Mouse (Mus musculus): ENCODE measurements around the gene Wasf2. TPM values are rescaled to one million over a fixed set of nuclear protein-coding genes. Genes with fewer than 3 reads are reported as not detected.

Wasf2 gene
- polyA plus RNA-seq, 1 experiment from 2014 or later: 49.1 TPM

DNA sequence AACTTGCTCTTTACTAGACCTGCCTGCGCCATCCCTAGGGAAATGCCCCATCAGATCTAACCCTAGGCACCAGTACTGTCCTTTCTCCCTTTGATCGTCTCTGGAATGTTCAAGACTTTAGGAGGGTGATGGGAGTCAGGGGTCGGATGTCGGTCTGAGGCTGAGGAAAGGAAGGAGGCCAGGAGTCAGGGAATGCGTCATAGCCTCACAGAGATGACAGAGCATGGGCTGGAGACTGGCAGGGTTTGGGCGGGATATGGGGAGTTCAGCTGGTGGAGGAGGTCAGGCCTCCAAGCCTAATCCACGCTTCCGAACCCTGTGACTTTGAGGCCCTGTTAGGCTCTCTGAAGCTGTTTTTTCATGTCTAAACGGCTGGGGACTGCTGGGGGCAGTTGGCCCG lies 83.4 kb downstream of the Wasf2 start:
- H3K4me1 ChIP-seq: peaks cover 25% of the 10 kb centered on the region
- 9% methylated on average over 10 of the region's 10 CpGs for WGBS
- H3K27me3 ChIP-seq: peaks cover 55% of the 10 kb centered on the region
- peak overlapping the region; percentile 77 for H3K4me3 ChIP-seq
- no peak overlapping the region for H3K27ac ChIP-seq
- H3K9me3 ChIP-seq (replicated peaks): no peaks in the 10 kb centered on the region
- peak overlapping the region; percentile 95 for H3K4me2 ChIP-seq (replicated peaks)
- peak overlapping the region; percentile 61; the same call in 1 of the 2 replicates for H3K9ac ChIP-seq
- ATAC-seq (ENCODE audit: low FRiP score): no peak
- H3K36me3 ChIP-seq: no peaks in the 10 kb centered on the region

DNA sequence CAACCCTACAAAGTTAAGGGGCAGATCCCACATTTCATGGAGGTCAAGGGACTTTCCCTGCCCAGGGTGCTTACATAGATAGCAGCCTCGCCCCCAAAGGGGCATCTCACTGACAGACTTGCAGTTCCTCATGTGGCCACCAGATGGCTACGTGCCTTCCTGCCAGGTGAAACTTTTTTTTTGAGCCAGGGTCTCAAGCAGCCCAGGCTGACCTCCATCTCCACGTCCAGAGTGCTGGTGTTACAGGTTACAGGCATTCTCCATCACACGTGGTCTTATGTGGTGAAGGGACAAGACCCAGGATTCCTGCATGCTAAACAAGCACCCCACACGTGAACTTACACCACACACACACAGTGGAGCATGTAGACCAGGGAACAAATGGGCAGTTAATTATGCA lies 87.3 kb downstream of the Wasf2 start:
- no peak overlapping the region for H3K4me3 ChIP-seq
- no peak for ATAC-seq (ENCODE audit: low FRiP score)
- no peaks in the 10 kb centered on the region for H3K9me3 ChIP-seq (replicated peaks)
- no peak overlapping the region for H3K4me2 ChIP-seq (replicated peaks)
- 3% methylated on average over 5 of the region's 5 CpGs for WGBS
- H3K27me3 ChIP-seq: peaks cover 65% of the 10 kb centered on the region
- H3K27ac ChIP-seq: no peak overlapping the region
- H3K4me1 ChIP-seq: peaks cover 18% of the 10 kb centered on the region
- no peak overlapping the region for H3K9ac ChIP-seq
- H3K36me3 ChIP-seq: no peaks in the 10 kb centered on the region

DNA sequence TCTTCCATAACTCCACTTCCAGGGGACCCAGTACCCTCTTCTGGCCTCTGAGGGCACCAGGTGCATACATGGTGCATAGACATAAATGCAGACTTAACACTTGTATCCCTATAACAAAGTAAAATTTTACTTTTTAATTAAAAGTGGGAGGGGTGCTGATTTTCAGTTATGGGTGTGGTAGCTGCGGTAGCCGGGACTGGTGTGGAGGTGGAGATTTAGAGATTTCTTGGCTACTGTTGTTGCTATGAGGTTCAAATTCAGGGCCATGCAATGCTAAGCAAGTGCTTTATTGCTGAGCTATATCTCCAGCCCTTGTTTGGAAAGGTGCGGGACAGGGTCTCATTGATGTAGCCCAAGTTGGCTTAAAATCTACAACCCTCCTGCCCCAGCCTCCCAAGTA lies 88.4 kb downstream of the Wasf2 start:
- 89% methylated on average over 3 of the region's 3 CpGs for WGBS
- Histone ChIP-seq H3K4me1 (peaks cover 11% of the 10 kb centered on the region), H3K36me3 (no peaks in the 10 kb centered on the region), H3K9ac (no peak overlapping the region), H3K4me2 (replicated peaks) (no peak overlapping the region), H3K9me3 (replicated peaks) (no peaks in the 10 kb centered on the region), H3K4me3 (no peak overlapping the region), H3K27me3 (peaks cover 58% of the 10 kb centered on the region), H3K27ac (no peak overlapping the region)
- no peak for ATAC-seq (ENCODE audit: low FRiP score)

DNA sequence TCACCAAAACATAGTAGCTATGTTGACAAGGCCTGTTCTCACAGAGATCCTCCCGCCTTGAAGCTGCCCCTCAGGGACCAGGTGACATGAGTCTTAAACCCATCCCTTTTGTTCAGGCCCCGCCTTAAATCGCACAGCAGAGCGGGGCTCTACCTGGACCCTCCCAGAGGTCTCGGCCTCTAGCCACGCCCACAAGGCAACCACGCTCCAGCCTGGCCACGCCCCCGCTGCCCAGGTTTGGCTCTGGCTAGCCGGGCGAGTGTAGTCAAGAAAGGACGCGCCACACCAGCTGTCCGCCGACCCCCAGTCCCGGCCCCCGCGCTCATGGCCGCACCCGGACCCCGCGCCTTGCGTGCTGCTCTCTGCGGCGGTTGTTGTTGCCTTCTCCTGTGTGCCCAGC lies 90.4 kb downstream of the Wasf2 start:
- H3K27ac ChIP-seq: no peak overlapping the region
- peaks cover 42% of the 10 kb centered on the region for H3K27me3 ChIP-seq
- ATAC-seq (ENCODE audit: low FRiP score): no peak
- no peaks in the 10 kb centered on the region for H3K36me3 ChIP-seq
- no peaks in the 10 kb centered on the region for H3K9me3 ChIP-seq (replicated peaks)
- H3K4me2 ChIP-seq (replicated peaks): peak overlapping the region; percentile 49
- peak overlapping the region; percentile 41 for H3K9ac ChIP-seq
- 2% methylated on average over 25 of the region's 25 CpGs for WGBS
- peak overlapping the region; percentile 25 for H3K4me3 ChIP-seq
- H3K4me1 ChIP-seq: peaks cover 16% of the 10 kb centered on the region

DNA sequence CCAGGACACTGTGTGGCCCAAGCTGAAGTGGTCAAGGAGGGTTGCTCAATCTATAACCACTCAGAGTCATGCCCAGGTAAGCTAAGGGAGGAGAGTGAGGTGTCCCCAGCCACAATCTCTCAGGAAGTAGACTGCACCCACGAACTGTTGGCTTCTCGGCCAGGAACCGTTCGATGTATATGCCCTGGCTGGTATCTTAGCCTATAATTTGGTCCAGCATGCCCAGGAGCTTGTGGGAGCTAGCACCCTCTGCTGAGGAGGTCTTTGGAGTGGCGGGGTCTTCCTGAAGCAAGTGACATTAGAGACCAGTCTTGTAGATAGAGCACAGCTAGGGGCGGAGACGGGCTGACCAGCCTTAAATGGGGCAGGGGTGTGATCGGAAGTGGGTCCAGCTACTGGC lies 91.4 kb downstream of the Wasf2 start:
- no peak for ATAC-seq (ENCODE audit: low FRiP score)
- no peak overlapping the region for H3K27ac ChIP-seq
- H3K36me3 ChIP-seq: no peaks in the 10 kb centered on the region
- 82% methylated on average over 8 of the region's 8 CpGs for WGBS
- peaks cover 16% of the 10 kb centered on the region for H3K4me1 ChIP-seq
- peaks cover 40% of the 10 kb centered on the region for H3K27me3 ChIP-seq
- no peak overlapping the region for H3K9ac ChIP-seq
- no peaks in the 10 kb centered on the region for H3K9me3 ChIP-seq (replicated peaks)
- H3K4me3 ChIP-seq: no peak overlapping the region
- no peak overlapping the region for H3K4me2 ChIP-seq (replicated peaks)

DNA sequence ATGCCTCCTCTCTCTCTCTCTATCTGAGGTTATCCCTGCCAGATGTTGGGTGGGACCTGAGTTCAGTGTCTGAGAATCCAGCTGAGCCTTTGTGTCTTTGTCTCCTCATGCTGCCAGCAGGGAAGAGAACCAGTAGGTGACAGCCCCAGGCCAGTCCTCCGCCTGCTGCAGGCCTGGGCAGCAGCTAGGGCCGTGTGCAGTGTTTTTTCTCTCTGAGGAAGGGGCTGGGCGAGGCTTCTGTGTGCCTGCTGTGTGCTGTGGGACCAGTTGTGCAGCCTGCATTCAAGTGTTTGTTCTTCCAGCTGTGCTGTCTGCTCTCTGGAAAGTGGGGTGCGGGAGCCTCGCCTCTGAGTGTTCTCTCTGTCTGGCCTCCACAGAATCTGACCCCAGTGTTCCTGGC lies 93.6 kb downstream of the Wasf2 start:
- Histone ChIP-seq H3K4me1 (peaks cover 16% of the 10 kb centered on the region), H3K4me2 (replicated peaks) (no peak overlapping the region), H3K9ac (no peak overlapping the region), H3K9me3 (replicated peaks) (no peaks in the 10 kb centered on the region), H3K27ac (no peak overlapping the region), H3K27me3 (peaks cover 40% of the 10 kb centered on the region), H3K36me3 (no peaks in the 10 kb centered on the region), H3K4me3 (no peak overlapping the region)
- 32% methylated on average over 5 of the region's 5 CpGs for WGBS
- ATAC-seq (ENCODE audit: low FRiP score): no peak

DNA sequence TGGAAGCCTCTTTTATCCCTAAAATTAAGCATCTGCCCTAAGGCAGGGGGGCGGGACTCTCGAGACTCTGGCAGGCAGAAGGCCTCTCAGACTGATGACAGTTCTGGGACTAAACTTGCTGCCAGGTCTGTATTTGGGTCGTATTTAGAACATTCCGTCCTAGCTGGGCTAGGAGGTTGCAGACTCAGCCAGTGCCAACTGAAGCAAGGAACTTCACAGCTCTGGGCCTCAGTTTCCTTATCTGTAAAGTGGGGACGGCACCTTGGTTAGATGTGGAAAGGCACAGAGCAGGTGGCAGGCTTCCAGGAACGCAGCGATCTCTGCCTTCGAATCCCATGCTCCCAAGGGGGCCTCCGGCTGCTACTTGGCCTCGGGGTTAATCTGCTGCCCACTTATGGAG lies 95.8 kb downstream of the Wasf2 start:
- no peak overlapping the region for H3K27ac ChIP-seq
- H3K4me3 ChIP-seq: no peak overlapping the region
- H3K4me1 ChIP-seq: peaks cover 14% of the 10 kb centered on the region; the same call in 1 of the 2 replicates
- H3K4me2 ChIP-seq (replicated peaks): no peak overlapping the region
- WGBS: 73% methylated on average over 10 of the region's 10 CpGs
- H3K27me3 ChIP-seq: peaks cover 22% of the 10 kb centered on the region
- H3K9ac ChIP-seq: no peak overlapping the region
- ATAC-seq (ENCODE audit: low FRiP score): no peak
- H3K9me3 ChIP-seq (replicated peaks): no peaks in the 10 kb centered on the region
- H3K36me3 ChIP-seq: no peaks in the 10 kb centered on the region

DNA sequence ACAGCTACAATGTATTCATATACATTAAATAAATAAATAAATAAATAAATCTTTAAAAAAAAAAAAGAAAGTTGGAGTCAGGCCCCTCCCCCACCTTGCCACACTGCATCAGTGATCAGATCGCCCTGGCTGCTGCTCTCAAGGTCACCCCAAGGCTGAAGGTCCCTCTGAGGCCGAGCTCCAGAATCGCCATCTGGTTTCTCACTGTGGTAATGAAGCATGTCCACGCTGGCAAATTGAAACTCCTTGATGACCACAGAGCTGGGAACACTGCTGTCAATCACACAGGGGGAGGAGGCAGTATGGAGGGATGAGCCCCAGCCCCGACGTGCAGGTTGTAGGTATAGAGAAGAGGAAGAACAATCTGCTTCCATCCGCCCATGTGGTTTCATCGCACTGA lies 97.3 kb downstream of the Wasf2 start:
- peaks cover 14% of the 10 kb centered on the region; the same call in 1 of the 2 replicates for H3K4me1 ChIP-seq
- no peak overlapping the region for H3K4me3 ChIP-seq
- peaks cover 7% of the 10 kb centered on the region; the same call in 1 of the 2 replicates for H3K27me3 ChIP-seq
- no peak overlapping the region for H3K4me2 ChIP-seq (replicated peaks)
- WGBS: 39% methylated on average over 8 of the region's 8 CpGs
- H3K27ac ChIP-seq: no peak overlapping the region
- ATAC-seq (ENCODE audit: low FRiP score): no peak
- H3K9me3 ChIP-seq (replicated peaks): no peaks in the 10 kb centered on the region
- no peak overlapping the region for H3K9ac ChIP-seq
- H3K36me3 ChIP-seq: no peaks in the 10 kb centered on the region

DNA sequence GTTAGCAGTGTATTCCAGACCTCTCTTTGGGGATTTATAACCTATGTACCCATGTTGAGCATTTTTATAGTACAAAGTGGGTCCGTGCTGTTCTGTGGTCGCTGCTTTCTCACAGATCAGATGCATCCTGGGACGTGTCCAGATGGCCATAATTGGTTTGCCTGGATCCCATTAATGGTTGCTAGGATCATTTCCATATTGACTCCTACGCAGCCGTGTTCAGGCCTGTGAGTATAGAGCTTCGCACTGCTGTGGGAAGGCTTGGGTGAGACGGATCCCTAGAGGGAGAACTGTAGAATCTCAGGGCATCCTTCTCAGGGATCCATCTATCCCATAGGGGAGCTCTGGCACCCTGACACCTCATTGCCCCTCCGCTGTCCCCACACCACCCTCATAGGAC lies 99.3 kb downstream of the Wasf2 start:
- WGBS: 45% methylated on average over 8 of the region's 8 CpGs
- H3K4me3 ChIP-seq: no peak overlapping the region
- 0 out of 2 replicates have a peak, but pooled peaks cover 4% of the 10 kb centered on the region for H3K4me1 ChIP-seq
- H3K27ac ChIP-seq: peak overlapping the region; percentile 57; the same call in 1 of the 2 replicates
- no peaks in the 10 kb centered on the region for H3K36me3 ChIP-seq
- ATAC-seq (ENCODE audit: low FRiP score): no peak
- peaks cover 3% of the 10 kb centered on the region; the same call in 1 of the 2 replicates for H3K27me3 ChIP-seq
- no peaks in the 10 kb centered on the region for H3K9me3 ChIP-seq (replicated peaks)
- H3K9ac ChIP-seq: no peak overlapping the region
- no peak overlapping the region for H3K4me2 ChIP-seq (replicated peaks)

DNA sequence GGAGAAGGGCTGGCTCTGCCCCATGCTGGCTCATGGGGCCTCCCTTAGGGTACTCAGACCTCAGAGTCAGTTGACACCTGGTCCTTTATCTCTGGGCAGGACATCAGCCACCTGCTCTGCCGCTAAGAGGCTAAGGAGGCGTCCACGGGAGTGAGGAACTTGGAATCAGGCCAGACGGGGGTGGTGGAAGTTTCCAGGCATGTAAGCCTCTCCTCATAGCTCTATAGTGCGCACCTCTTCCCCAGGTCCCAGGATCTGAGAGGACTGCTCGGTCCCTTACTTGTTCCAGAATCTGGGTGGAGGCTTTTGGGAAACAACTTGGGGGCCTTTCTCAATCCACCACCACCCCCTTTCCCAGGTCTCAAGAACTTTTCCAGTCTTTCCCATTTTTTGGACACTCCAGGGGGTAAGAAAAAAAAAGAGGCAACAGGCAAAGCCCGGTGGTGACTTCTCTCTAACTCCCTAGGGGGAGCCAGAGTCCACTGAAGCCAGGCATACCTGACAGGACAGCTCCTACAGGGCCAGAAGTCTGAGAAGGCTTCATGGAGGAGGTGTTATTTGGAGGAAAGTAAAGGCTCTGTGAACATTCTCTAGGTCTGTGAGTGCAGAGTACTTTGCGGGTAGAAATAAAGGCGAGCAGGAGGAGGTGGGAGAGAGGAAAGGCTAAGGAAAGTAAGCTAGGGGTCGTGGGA lies 103.1 kb downstream of the Wasf2 start:
- Histone ChIP-seq H3K4me3 (no peak overlapping the region), H3K36me3 (no peaks in the 10 kb centered on the region), H3K27me3 (peaks cover 9% of the 10 kb centered on the region), H3K9ac (no peak overlapping the region), H3K4me1 (0 out of 2 replicates have a peak, but pooled peaks cover 4% of the 10 kb centered on the region), H3K27ac (no peak overlapping the region), H3K4me2 (replicated peaks) (no peak overlapping the region), H3K9me3 (replicated peaks) (no peaks in the 10 kb centered on the region)
- ATAC-seq (ENCODE audit: low FRiP score): no peak
- 50% methylated on average over 10 of the region's 10 CpGs for WGBS

DNA sequence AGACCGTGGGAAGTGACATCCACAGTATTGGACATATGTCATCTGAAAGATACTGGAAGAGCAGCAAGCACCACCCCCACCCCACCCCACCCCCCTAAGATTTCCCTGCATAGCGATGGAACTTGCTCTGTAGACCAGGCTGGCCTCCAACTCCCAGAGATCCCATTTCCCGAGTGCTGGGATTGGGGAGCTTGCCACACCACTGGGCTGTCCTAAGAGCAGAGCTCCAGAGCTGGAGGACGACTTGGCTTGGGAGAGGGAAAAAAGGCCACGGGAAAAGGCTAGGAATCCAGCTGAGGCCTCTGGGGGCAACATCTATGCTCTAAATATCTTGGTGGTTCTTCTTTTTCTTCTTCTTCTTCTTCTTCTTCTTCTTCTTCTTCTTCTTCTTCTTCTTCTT lies 104.5 kb downstream of the Wasf2 start:
- Histone ChIP-seq H3K9ac (no peak overlapping the region), H3K4me3 (no peak overlapping the region), H3K9me3 (replicated peaks) (no peaks in the 10 kb centered on the region), H3K27me3 (peaks cover 19% of the 10 kb centered on the region), H3K27ac (no peak overlapping the region), H3K4me2 (replicated peaks) (no peak overlapping the region), H3K36me3 (no peaks in the 10 kb centered on the region), H3K4me1 (0 out of 2 replicates have a peak, but pooled peaks cover 3% of the 10 kb centered on the region)
- 59% methylated on average over 5 of the region's 5 CpGs for WGBS
- ATAC-seq (ENCODE audit: low FRiP score): no peak

DNA sequence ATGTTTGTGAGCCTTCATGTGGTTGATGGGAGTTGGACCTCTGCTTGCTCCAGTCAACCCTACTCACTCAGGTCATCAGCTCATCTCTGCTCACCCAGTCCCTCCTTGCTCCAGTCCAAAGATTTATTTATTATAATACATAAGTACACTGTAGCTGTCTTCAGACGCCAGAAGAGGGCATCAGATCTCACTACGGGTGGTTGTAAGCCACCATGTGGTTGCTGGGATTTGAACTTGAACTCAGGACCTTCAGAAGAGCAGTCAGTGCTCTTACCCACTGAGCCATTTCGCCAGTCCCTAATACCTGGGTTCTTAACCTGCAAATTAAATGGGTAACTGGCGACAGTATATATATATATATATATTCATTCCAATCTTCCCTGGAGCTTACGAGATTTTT lies 105.1 kb downstream of the Wasf2 start:
- no peak overlapping the region for H3K4me2 ChIP-seq (replicated peaks)
- peaks cover 1% of the 10 kb centered on the region for H3K4me1 ChIP-seq
- no peak overlapping the region for H3K4me3 ChIP-seq
- WGBS: 77% methylated on average over 5 of the region's 5 CpGs
- H3K9me3 ChIP-seq (replicated peaks): no peaks in the 10 kb centered on the region
- ATAC-seq (ENCODE audit: low FRiP score): no peak
- no peaks in the 10 kb centered on the region for H3K36me3 ChIP-seq
- peaks cover 26% of the 10 kb centered on the region for H3K27me3 ChIP-seq
- no peak overlapping the region for H3K9ac ChIP-seq
- H3K27ac ChIP-seq: no peak overlapping the region

DNA sequence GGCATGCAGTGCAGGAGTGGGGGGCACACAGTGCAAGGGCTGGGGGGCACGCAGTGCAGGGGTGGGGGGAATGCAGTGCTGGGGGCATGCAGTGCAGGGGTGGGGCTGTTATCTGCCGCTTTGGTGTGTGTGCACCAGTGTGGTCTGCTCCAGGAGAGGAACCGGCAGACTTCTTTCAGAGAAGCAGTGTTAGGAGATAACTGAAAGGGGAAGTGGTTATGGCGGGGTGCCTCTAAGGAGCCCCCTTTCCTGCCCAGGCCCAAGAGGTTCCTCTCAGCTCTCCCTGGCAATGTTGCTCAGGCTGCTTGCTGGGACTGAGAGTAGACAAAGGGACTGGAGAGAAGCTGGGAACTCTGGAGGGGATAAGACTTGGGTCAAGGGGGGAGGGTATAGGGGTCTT lies 107.6 kb downstream of the Wasf2 start:
- Histone ChIP-seq H3K27me3 (peaks cover 51% of the 10 kb centered on the region), H3K27ac (no peak overlapping the region), H3K4me3 (no peak overlapping the region), H3K4me2 (replicated peaks) (no peak overlapping the region), H3K36me3 (no peaks in the 10 kb centered on the region), H3K9me3 (replicated peaks) (no peaks in the 10 kb centered on the region), H3K9ac (no peak overlapping the region), H3K4me1 (peaks cover 9% of the 10 kb centered on the region)
- WGBS: 84% methylated on average over 4 of the region's 4 CpGs
- no peak for ATAC-seq (ENCODE audit: low FRiP score)

Measured in hindbrain, embryonic 12.5 days (tissue).